Mouse (Mus musculus) ES-Bruce4 (cell line): ENCODE results near the gene Oxct2a.

Source experiments
- CTCF ChIP-seq: IDR thresholded peaks from one replicate; pipeline ENCODE4 v1.8.1; 2011; ENCODE audit warnings: low read depth, low read length
- EP300 ChIP-seq: IDR thresholded peaks from 2 replicates; pipeline ENCODE4 v1.6.1; 2011; ENCODE audit warnings: low read depth, low read length; ENCODE audit not compliant: insufficient read depth

DNA sequence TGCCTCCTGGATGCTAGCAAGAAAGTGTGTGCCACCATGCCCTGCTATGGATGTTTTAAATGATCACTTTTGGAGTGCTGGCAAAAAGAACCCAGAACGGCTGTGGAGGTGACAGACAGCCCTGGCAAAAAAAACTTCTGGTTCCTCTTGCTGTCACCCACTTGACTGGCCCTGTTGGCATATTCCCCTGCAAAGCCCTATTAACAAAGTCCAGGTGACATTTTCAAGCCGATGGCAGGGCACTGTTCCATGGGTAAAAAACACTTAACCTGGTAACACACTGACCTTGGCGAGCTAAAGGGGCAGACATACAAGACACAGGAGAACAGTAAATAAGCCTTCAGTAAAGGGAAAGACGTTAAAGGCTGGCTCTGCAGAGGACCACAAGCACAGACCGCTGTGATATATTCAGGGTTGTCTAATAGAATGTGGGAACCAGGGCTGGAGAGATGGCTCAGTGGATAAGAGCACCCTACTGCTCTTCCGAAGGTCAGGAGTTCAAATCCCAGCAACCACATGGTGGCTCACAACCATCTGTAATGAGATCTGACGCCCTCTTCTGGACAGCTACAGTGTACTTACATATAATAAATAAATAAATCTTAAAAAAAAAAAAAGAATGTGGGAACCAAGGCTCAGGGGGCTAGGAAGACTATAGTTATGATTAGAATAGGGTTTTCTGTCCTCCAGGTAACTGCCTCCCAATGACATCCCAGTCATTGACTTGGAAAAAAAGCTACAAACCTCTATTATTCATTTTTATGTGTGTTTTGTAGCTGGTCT is 29.6 kb downstream of the Oxct2a start:
- no peak for TF ChIP-seq CTCF
- no peak for TF ChIP-seq EP300
